Mouse (Mus musculus) cerebellum, postnatal 10 days (tissue): ENCODE data around the gene BC037034.
"Not testable (repeated sequence)": the region's sequence is repeated elsewhere in the genome, so short reads cannot be mapped to it uniquely, and the experiment has no call there.

Experiments
- DNase-seq, 2 experiments: peaks; one replicate each; pipeline ENCODE4 v3.0.0; 2021; ENCODE audit warnings: mixed read lengths in 2 of 2

The BC037034 gene

DNA sequence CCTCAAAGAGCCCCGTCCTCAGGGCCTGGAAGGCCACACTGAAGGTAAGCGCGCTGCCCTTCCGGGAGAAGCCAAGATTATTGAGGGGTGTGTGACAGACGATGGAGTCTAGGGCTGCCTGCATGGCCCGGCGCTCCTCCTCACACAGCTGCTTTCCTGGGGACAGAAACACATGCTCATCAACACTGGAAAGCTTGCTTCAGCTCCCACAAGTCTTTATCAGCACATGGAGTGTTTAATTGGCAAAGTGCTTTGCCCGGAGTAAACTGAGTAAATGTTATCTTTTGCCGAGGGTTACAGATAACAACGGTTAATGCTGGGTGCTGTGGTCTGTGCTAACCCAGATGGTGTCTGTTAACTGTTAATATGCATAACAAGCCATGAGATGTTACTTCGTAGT, 3.0 kb downstream of the BC037034 start:
- DNase-seq: no peak

DNA sequence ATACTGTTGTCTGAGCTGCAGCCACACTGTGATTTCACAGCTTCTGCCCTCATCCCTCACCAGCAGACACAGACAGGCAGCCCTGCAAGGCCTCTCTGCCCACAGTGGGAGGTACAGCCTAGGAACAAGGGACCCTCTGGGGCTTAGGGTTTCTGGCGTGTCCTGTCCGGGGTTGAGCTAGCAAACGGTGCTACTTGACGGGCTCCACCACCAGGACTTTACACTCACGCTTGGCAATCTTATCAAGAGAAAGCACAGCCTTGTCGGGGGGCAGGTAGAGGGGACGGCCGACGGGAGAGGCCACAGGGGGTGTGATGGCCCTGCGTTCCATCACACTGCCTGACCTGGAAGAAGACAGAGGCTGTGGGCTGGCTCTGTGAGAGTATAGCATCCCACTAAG, 3.8 kb downstream of the BC037034 start:
- no peak for DNase-seq

DNA sequence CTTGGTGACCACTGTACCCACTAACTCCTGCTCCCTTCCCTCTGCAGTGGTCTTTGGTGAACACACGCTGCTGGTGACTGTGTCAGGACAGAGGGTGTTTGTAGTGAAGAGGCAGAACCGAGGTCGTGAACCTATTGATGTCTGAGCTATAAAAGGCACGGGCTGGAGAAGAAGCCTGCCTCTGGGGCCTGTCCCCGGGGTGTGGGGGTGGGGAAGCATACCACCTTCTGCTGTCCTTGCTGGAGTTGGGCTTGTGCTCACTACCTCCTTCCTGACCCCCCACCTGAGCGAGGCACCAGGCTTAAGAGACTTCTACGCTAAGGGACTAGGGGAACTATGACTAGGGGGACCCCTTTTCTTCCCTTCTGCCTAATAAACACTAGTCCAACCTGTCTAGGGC, 4.8 kb downstream of the BC037034 start:
- no peak for DNase-seq

DNA sequence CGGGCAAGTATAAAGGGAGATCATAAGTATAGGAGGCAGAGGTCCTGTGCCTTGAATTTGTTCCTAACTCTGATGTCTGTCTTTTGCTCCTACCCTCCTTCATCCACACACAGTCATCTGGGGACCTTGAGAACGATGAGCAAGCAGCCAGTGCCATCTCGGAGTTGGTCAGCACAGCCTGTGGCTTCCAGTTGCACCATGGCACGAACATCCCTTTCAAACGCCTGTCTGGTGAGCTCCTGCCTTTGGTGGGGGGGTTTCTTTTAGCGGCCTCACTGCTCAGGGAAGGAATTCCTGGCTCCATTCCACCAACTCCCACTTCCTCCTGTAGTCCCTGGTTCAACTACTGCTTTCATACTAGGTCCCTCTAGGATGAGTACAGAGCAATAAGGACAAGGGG, 5.3 kb downstream of the BC037034 start:
- no peak for DNase-seq

DNA sequence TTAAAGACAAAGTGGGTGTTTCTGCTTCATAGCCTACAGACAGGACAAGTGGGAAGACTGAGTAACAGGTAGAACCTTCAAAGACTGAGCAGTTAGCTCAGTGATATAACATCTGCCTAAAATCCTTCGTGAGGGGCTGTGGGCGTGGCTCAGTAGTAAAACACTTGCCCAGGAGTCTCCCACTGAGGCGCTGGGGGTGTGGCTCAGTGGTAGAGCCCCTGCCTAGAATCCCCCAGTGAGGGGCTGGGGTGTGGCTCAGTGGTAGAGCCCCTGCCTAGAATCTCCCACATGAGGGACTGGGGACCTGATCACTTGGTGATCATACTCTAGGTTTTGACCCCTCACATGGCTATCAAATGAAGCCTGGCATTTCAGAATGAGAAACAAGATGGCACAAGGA, 5.8 kb downstream of the BC037034 start:
- DNase-seq: no peak

DNA sequence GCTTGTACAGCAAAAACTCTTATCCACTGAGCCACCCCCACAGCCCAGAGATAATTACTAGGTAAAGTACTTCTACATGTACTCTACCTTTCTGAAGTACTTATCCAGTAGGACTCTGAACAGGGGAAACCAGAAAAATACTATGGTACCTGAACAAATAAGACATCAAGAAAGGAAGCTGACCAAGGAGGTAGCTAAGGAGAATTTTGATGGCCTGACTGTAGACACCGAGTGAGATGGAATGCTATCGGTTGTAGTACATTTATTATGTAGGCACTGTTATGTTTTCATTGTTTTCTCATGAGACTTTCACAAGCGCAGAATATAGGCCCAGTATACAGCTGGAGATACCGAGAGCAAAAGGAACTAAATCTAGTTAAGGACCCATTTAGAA, 6.3 kb downstream of the BC037034 start:
- no peak for DNase-seq

DNA sequence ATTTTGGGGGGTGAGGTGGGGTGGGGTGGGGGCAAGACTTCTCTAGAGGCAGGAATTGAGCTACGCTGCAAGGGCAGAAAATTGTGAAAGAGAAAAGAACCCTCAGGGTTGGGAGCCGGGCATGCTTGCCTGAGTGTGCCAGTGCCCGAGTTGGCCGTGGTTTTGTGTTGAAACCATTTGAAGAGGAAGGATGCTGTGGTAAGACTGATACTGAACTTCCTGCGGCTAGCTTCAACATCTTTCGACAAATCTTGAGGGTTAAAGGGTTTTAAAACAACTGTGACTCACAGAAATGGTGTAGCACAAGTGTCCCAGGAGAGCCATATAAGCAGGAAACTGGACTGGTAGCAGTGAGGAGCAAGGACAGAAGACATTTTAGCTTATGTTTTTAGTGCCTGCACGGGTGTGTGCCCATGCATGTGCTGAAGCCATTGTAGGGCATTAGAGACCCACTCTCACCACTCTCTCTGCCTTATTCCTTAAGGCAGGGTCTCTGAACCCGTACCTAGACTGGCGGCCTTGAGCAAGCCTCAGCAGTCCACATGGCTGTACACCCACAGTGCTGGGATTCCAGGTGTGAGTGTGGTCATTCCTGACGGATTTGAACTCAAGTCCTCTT, 6.8 kb downstream of the BC037034 start:
- DNase-seq: no peak

DNA sequence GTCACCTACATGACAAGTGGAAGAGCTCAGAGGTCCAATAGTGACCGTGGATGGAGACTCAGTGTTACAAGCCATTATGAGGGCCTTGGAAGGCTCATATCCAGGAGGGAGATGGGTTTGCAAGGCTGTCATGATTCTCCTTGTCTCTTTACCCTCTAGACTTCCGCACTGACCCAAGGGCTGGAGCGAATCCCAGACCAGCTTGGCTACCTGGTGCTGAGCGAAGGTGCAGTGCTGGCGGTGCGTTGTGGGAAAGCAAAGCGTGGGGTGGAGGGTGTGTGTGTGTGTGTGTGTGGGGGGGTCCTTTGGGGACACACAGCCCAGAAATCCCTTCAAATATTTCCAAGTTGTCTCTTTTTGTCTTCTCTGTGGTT, 7.8 kb downstream of the BC037034 start:
- DNase-seq: no peak

DNA sequence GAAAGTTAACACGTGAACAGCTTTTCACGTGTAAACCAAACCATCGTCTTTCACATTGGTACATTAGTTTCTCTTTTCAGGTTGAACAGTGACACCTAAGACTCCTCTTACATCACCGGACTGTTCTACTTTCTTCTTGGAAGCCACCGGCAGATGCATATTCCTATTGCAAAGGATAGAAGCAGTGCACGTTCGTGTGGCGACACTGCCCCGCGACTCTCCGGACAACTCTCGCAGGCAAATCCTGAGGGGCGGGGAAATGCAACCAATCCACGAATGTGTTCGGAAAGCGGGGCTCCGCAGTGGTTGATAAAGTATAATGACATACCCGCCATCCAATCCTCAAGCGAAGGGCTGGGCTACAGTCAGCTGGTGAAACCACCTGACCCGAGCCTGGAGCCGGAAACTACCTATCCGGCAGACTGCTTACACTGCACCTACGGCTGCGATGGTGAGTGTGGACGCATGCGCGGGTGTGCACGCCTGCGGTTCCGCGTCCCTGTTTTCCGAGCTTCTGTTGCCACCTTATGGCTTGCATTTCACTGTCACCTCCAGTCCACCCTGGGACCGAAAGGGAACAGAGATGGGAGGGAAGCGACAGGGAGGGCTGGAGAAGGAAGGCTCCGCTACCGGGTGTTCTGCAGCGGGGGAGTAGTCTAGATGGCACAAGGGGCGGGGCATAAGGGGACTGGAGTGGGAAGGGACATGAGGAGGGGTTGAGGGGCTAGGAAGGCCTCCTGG, 8.3 kb downstream of the BC037034 start, which contains the start of gene Lamtor4:
Lamtor4 (plus strand) TSS at position 130 of the 741 bp plus-strand sequence.
- DNase-seq: peak; percentile 95 to 96

DNA sequence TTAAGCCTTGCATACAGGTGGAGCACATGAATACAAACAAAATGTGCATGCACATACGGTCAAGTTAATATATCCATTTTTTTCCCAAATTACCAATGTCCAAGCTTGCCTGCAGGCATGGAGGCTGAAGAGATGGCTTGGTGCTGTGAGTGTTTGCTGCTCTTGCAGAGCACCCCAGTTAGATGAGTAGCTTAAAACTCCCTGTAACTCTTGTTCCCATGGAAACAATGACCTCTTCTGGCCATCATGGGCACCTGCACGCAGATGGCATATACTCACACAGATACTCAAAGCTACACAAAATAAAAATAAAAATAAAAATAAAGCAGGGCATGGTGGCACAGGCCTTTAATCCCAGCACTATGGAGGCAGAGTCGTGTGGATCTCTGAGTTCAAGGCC, 10.8 kb downstream of the BC037034 start:
- DNase-seq: no peak

DNA sequence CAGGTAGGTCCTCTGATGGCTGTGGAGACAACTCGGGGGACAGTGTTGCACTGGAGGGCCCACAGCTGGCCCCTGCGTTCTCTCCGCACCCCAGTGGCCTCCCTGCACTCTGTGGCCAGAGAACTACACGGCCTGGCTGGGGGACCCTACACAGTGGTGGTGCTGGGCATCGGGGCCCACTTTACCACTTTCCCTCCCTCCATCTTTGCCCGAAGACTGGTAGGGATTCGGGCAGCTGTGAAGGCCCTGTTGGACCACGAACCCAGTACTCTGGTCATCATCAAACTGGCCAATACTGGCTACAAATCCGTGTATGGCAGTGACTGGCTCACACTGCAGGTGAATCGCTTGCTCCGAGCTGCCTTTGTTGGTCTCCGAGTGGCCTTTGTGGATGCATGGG, 12.7 kb downstream of the BC037034 start:
- no peak for DNase-seq

DNA sequence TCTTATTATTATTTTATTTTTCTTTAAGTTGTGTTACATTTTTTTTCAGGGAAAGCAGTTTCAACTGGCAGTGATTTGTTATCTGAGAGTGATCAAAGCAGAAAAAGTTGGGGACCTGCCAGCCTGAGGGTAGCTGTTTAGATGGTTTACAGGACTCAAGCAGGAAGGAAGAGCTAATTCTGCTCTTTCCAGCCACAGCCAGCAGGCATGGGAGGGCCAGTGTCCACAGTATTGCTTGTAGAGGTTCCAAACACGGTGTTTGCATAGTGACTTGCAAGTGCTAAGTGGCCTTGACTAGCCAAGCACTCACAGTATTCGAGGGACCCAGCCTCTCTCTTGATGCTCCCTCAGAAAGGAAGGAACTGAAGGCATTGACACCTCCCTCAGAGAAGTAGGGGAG, 22.3 kb downstream of the BC037034 start:
- no peak for DNase-seq

DNA sequence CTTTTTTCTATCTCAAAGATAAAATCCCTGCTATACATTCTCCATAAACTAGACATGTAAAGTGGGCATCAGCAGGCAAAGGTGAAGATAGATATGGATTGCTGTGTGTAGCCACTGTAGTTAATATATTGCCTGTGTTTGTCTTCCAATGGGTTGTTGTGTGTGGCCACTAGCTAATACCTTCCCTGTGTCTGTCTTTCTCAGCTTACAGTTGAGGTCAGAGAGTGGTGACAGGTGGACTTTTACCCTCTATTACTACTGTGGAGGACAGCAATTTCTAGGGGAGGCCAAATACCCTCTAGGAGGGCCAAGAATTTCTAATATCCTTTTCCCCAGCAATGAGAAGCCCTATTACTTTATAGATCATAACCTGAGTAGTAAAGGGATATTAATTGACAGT, 29.6 kb downstream of the BC037034 start:
- DNase-seq: no peak

DNA sequence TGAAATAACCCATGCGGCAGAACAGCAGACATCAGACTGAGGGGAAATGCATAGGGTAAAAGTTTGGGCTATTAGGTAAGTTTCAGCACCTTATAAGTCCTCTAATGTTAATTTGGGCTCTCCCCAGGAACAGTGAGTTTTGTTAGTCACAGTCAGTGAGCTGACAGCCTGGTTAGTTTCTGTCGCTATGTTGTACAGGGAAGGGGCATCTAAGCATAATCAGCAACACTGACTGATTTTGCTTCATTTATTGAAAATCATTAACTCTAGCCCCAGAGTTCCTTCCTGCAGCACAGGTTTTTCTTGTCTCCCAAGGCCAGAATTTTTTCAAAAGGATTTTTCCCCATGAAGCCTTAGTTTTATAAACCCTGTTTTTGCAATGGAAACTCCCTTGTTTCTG, 30.1 kb downstream of the BC037034 start:
- no peak for DNase-seq

DNA sequence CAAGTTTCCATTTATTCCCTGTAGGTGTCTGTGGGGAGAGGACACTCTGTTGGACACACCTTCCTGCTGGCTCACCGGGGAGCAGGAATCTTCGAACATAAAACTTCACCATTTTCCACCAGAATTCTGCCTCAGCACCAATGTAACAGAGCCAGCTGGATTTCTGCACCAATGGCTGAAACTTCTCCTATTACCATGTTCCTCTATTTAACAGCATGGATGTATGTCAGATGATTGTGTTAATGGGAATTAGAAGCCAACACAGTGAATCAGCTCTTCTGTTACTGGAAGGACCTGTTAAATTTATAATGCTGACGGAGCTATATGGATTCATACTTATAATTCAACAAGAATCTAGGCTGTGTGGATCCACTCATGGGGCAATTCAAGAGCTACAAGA, 34.3 kb downstream of the BC037034 start:
- DNase-seq: no peak

DNA sequence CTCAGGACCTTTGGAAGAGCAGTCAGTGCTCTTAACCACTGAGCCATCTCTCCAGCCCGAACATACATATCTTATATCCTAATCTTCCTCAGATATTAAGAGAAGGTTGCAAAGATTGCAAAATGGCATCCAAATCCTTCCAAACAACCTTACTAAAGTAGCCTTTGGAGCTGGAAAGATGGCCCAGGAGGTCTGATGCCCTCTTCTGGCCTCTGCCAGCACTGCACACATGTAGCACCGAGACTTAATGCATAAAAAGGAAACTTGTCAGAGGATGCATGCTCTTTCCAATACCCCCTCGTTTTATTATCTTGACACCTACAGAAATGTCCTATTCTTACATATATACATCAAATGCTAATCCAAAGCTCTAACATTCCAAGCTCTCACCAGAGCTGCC, 35.8 kb downstream of the BC037034 start:
- DNase-seq: peak; percentile 58 to 61

DNA sequence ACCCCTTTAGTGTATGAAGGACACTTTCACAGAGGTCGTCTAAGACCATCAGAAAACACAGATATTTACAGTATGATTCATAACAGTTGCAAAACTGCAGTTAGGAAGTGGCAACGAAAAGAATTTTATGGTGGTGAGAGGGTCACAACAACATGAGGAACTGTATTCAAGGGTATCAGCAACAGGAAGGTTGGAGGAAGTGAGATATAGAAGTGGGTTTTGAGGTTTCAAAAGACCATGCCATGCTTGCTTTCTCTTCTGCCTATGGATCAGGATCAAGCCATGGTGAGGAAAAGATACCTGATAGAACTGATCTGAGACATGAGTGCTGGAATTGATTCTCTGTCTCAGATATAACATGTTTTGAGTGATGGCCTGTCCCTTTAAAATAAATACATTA, 36.5 kb downstream of the BC037034 start:
- DNase-seq: no peak

DNA sequence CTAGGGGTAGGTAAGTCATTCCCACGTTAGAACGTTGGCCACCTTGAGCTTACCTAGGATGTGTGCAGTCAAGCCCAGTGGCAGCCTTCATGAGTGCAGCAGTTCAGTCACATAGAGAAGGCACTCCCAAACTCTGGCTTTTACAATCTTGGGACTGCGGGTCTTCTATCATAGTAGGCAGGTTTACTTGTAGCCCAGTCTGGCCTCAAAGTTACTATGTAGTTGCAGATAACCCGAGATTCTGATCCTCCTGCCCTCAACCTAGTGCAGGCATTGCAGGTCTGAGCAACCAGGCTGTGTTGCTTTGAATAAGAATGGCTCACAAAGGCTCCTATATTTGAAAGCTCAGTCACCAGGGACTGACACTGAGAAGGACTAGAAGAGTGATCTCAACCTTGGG, 37.3 kb downstream of the BC037034 start:
- DNase-seq: no peak

DNA sequence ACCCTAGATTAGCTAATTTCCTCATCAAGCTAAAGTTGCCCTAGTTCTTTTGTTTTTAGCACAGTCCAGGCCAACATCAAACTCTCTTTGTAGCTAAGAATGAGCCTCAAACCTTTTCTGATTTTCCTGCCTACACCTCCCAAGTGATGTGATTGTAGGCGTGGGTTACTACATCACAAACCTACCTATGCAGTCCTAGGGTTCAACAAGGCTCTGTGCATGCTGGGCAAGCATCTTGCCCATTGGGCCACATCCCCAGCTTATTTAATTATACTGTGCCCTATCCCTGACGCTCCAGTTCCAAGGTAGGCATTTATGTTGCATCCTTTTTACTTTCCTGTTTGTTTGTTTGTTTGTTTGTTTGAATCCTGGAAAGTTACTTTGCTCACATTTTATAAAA, 38.1 kb downstream of the BC037034 start, which contains the start of gene Nxpe5:
Nxpe5 (plus strand) TSS at position 199 of the 400 bp plus-strand sequence.
- no peak for DNase-seq

DNA sequence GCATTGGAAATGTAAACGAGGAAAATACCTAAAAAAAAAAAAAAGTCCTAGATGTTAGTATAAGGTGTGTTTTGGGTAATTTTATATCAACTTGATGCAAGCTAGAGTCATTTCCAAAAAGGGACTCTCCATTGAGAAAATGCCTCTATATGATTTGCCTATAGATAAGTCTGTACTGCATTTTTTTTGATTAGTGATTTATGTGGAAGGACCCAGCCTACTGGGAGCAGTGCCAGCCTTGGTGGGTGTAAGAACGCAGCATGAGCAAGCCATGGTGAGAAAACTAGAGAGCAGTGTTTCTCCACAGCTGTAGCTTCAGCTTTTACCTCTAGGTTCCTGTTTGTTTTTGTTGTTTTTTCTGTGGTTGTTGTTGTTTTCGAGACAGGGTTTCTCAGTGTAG, 40.5 kb downstream of the BC037034 start:
- DNase-seq: peak in 1 of 2 experiments; percentile 22

DNA sequence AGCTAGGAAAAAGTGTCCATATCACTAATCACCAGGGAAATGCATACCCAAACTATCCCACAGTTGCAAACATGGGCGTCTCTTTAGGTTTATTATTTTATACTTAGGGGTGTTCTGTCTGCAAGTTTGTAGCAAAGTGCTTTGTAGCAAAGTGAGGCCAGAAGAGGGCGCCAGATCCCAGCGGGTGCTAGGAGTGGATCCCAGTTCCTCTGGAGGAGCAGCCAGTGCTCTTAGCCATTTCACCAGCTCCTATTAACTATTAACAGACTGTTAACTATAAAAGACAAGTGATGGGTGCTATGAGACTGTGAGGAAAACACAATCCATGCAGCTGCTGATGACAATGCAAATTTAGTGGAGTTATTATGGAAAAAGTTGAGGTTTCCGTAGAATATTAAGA, 41.7 kb downstream of the BC037034 start:
- DNase-seq: peak; percentile 91 to 94

DNA sequence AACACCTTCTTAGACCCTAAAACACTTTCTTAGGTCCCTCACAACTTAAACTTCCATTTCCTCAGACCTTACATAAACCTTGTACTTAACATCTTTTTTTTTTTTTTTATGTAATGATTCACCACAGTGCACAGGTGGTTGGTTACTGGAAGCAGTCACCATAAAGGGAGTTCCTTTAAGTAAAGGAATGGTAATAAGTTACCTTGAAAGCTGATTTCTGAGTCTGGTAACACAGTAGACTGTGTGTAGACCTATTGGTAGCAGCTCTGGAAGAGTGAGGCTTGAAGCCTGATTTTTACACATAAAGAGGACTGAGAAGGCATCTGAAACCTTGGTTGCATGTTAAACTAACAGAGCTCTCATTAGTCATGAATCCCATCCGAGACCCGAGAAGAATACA, 44.0 kb downstream of the BC037034 start:
- no peak for DNase-seq

DNA sequence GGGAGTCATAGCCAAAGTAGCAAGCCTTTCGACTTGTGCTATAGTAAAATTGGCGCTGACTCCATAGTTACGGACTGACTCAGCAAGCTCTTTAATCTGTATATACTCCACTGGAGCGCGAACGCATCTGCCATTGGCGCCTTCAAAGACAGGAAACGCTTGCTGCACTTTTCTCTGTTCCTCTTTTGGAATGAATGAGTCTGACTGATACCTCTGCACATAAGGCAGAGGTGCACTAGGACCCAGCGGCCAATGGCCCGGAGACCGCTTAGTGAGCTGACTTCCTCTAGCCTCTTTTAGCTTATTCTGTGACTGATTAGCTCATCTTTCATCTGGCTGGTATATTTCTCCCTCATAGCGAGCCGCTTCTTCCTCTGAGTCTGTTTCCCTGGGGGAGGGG, 47.2 kb downstream of the BC037034 start:
- not testable (repeated sequence) for DNase-seq
